Mouse (Mus musculus) E14TG2a.4 (cell line): ENCODE results near the gene Chkb.

Experiments used
- CTCF ChIP-seq: conservative IDR thresholded peaks from 2 replicates; pipeline ENCODE4 v1.5.1; 2014; ENCODE audit warnings: low read length
- NANOG ChIP-seq: IDR thresholded peaks from 2 replicates; pipeline ENCODE4 v1.6.1; 2014; ENCODE audit warnings: borderline replicate concordance, low read length, mixed read lengths

DNA sequence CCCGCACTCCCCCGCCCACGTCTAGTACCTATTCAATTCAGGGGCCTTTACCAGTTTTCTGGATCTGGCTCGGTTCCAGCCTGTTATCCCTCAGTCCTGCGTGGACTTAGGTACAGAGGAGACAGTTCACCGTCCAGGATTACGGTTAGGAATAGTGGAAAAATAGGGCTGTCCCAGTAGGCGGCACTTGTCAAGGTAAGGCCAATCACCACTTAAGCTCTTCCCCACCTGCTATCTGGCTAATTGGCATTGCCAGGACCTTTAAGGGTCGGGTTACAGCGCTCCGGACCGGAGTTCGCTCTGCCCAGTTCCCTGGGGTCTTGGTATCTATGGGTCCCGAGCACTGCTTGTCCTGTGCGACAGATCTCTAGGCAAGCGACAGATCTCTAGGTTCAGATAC, 52.8 kb downstream of the Chkb start, which contains the start of gene Tymp:
- no peak for TF ChIP-seq CTCF
- no peak for TF ChIP-seq NANOG
